Mouse (Mus musculus): Measurements from ENCODE around the gene Lim2. TPM values are rescaled to one million over a fixed set of nuclear protein-coding genes. Genes with fewer than 3 reads are reported as not detected.
A peak's percentile ranks its signal among the peaks of the same experiment; 100 is the strongest.

The Lim2 gene
- polyA plus RNA-seq, 1 experiment from 2014 or later, result 1.2 TPM

DNA sequence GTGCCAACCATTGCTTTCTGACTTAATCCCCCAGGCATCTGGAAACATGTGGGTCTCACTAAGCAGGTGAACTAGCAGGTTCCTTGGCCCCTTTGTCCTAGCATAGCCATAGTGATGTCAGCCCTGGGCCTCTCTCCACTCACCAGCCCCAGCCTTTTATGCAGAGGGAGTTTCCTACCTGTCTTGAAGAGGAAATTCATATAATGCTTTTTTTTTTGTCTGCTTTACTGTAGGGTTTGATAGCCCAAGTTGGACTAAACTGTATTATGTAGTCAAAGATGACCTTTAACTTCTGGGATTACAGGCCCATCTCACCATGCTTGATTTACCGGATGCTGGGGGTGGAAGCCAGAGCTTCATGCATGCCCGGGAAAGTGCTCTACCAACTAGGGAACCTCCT lies 22.3 kb downstream of the Lim2 start:
- 96% methylated on average over 2 of the region's 2 CpGs for WGBS
- no peaks in the 10 kb centered on the region for H3K27me3 ChIP-seq (replicated peaks)
- no peak overlapping the region for H3K9ac ChIP-seq
- ATAC-seq, result no peak
- no peak overlapping the region for H3K4me2 ChIP-seq (replicated peaks)
- H3K36me3 ChIP-seq, result peaks cover 16% of the 10 kb centered on the region
- no peaks in the 10 kb centered on the region for H3K4me1 ChIP-seq (replicated peaks)
- no peak overlapping the region for H3K27ac ChIP-seq
- no peaks in the 10 kb centered on the region for H3K9me3 ChIP-seq
- no peak overlapping the region for H3K4me3 ChIP-seq (replicated peaks)

DNA sequence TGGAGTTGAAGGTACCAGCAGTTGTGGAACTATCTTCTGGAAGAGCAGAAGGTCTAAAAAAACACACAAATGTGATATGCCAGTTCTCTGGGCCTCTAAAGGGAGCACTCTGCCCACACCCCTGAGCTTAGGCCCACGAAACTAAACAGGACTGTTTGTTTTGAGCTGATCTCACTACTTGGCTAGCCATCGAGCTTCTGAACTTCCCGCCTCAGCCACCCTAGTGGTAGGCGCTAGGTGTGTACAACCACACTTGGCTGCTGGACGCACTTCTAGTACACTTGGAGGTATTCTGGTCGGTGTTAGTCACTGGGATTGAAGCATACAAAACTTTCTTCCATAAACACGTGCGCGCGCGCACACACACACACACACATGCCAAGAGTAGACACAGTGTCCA lies 24.3 kb downstream of the Lim2 start:
- Histone ChIP-seq H3K27me3 (replicated peaks) (no peaks in the 10 kb centered on the region), H3K9me3 (no peaks in the 10 kb centered on the region), H3K4me3 (replicated peaks) (no peak overlapping the region), H3K4me2 (replicated peaks) (no peak overlapping the region), H3K4me1 (replicated peaks) (no peaks in the 10 kb centered on the region), H3K9ac (no peak overlapping the region), H3K27ac (no peak overlapping the region), H3K36me3 (peaks cover 21% of the 10 kb centered on the region)
- ATAC-seq, result no peak
- 92% methylated on average over 11 of the region's 11 CpGs for WGBS

DNA sequence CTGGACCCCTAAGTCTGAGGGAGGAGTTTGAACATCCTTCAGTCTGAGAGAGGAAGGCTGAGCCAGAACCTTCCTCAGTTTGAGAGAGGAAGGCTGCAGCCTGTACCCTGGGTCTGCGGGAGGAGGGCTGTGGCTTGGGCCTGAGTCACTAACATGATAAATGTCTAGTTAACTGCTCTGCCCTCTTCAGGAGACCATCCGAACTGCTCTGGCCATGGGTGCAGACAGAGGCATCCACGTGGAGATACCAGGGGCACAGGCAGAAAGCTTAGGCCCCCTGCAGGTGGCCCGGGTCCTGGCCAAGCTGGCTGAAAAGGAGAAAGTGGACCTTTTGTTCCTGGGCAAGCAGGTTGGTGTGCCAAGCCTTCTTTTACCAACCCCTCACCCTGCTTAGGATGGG lies 25.1 kb downstream of the Lim2 start:
- Histone ChIP-seq H3K4me1 (replicated peaks) (no peaks in the 10 kb centered on the region), H3K27me3 (replicated peaks) (no peaks in the 10 kb centered on the region), H3K9ac (no peak overlapping the region), H3K4me3 (replicated peaks) (no peak overlapping the region), H3K27ac (no peak overlapping the region), H3K9me3 (no peaks in the 10 kb centered on the region), H3K36me3 (peaks cover 27% of the 10 kb centered on the region), H3K4me2 (replicated peaks) (no peak overlapping the region)
- WGBS, result 45% methylated on average over 4 of the region's 4 CpGs
- no peak for ATAC-seq

DNA sequence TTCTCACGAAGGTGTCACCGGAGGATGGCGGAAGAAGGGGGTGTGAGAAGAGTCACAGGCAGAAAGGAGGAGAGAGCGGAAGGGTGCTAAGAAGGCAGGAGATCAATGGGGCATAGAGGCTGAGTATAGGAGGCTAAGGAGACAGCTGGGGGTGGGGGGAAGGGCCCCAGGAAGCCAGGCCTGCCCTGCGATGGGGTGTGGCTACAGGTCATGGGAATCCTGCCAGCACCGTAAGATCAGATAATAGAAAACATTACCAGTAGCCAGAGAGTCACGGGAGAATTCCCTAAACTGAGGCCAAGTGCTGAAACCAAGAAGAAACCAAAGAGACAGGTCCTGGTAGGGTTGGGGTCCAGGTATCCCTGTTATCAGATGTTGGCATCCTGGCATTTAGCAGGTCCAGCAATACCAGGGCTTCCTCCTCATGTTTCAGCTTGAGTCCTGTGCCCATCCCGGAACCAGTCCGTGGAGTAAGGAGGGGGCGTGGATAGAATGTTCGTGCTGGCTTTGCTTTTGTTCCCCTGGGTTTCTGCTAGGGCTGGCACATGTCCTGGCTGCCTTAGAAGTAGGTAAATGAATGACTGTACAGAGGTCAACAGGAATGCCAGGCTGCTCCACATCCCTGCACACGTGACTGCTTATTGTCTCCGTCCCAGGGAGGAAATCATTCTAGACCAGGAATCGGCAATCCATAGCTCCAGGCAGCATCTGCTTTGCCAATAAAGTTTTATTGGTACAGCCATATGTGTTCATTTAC lies 26.3 kb downstream of the Lim2 start:
- WGBS, result 84% methylated on average over 14 of the region's 14 CpGs
- H3K4me3 ChIP-seq (replicated peaks), result no peak overlapping the region
- H3K36me3 ChIP-seq, result peaks cover 27% of the 10 kb centered on the region
- H3K27ac ChIP-seq, result no peak overlapping the region
- H3K4me2 ChIP-seq (replicated peaks), result no peak overlapping the region
- ATAC-seq, result no peak; the same call in 1 of the 2 replicates
- H3K9me3 ChIP-seq, result no peaks in the 10 kb centered on the region
- no peaks in the 10 kb centered on the region for H3K27me3 ChIP-seq (replicated peaks)
- no peaks in the 10 kb centered on the region for H3K4me1 ChIP-seq (replicated peaks)
- no peak overlapping the region for H3K9ac ChIP-seq

DNA sequence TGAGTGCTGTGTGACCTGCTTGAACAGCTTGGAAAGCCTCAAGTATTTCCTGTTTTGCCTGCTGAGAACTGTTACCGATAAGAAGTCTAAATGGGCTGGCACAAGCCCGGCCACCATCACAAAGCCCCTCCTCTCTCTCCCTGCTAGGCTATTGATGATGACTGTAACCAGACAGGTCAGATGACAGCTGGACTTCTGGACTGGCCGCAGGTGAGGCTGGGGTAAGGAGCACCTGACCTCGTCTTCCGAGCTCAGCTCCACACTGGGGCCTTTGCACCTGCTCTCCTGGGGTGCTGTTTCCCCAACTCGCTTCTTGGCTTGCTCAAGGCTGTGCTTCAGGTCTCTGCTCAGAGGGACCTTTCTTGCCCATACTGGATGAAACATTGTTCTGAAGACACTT lies 26.9 kb downstream of the Lim2 start:
- WGBS, result 88% methylated on average over 6 of the region's 6 CpGs
- no peak overlapping the region for H3K27ac ChIP-seq
- no peak for ATAC-seq

DNA sequence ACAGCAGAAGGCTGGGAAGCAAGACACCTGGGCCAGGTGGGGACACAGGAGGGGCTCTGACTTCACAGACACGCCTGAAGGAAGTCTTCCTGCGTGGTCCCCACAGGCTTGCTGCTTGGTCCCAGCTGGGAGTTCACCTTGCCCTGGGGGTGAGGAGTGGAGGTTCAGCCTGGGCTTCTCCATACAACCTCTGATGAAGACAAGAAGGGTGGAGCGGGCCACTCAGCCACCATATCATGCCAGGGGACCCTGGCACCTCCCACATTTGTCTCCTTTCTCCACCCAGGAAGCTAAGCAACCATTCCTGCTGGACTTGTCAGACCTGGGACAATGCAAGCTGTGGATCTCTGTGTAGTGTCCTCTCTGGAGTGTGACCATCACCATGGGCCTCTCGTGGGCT lies 35.4 kb downstream of the Lim2 start, which contains the start of gene Vsig10l:
Gene Vsig10l, plus strand, starts transcription at position 301 of the 400 bp plus-strand sequence.
- Histone ChIP-seq H3K9ac (no peak within 1 kb of the TSS), H3K4me3 (replicated peaks) (no peak within 1 kb of the TSS), H3K4me2 (replicated peaks) (no peak within 1 kb of the TSS), H3K27me3 (replicated peaks) (no peaks in the 10 kb centered on the region), H3K36me3 (no peaks in the 10 kb centered on the region), H3K27ac (no peak within 1 kb of the TSS), H3K4me1 (replicated peaks) (peaks cover 10% of the 10 kb centered on the region; the same call in 1 of the 2 replicates), H3K9me3 (no peaks in the 10 kb centered on the region)
- no peak for ATAC-seq
- 73% methylated on average over 4 of the region's 4 CpGs for WGBS

More for the DNA sequence above, 26.9 kb downstream of the Lim2 start:
- H3K4me2 ChIP-seq (replicated peaks), result no peak overlapping the region
- no peak overlapping the region for H3K9ac ChIP-seq
- H3K4me1 ChIP-seq (replicated peaks), result no peaks in the 10 kb centered on the region
- H3K9me3 ChIP-seq, result no peaks in the 10 kb centered on the region
- peaks cover 27% of the 10 kb centered on the region for H3K36me3 ChIP-seq
- no peak overlapping the region for H3K4me3 ChIP-seq (replicated peaks)
- no peaks in the 10 kb centered on the region for H3K27me3 ChIP-seq (replicated peaks)

DNA sequence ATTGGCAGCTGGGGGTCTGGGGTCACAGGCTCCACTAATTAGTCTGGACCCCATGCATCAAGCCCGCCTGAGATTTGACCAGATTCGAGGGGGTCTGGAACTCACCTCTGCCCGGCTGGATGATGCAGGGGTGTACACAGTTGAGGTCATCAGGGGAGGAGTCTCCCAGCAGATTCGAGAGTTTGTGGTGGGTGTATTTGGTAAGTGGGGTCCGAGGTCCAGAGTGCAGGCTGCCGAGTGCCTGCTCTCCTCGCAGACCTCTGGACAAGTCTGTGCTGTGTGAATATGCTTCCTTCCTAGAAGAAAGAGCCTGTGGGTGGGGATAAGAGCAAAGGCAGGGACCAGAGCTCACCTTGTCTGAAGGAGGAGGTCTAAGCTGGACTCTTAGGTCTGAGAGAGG lies 36.5 kb downstream of the Lim2 start:
- Histone ChIP-seq H3K9me3 (no peaks in the 10 kb centered on the region), H3K4me2 (replicated peaks) (no peak overlapping the region), H3K27ac (no peak overlapping the region), H3K4me1 (replicated peaks) (peaks cover 10% of the 10 kb centered on the region; the same call in 1 of the 2 replicates), H3K36me3 (no peaks in the 10 kb centered on the region), H3K27me3 (replicated peaks) (no peaks in the 10 kb centered on the region), H3K9ac (no peak overlapping the region), H3K4me3 (replicated peaks) (no peak overlapping the region)
- ATAC-seq, result no peak
- 74% methylated on average over 7 of the region's 7 CpGs for WGBS

DNA sequence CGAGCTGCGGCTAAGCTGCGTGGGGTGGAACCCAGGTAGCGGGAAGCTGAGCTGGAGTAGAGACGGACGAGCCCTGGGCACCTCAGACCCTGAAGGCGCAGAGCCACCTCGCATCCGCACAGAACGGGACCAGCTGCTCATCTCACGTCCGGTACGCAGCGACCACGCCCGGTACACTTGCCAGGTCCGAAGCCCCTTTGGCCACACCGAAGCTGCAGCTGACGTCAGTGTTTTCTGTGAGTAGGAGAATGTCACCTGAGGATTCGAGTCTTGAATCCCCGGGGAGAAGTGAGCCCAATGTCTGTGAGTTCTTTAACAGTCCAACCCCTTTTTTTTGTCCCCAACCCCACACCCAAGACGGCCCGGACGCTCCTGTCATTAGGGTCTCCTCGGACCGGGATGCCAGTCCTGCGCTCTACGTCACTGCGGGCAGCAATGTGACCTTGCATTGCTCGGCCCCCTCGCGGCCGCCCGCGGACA lies 37.4 kb downstream of the Lim2 start:
- no peaks in the 10 kb centered on the region for H3K36me3 ChIP-seq
- peaks cover 10% of the 10 kb centered on the region; the same call in 1 of the 2 replicates for H3K4me1 ChIP-seq (replicated peaks)
- H3K9ac ChIP-seq, result peak overlapping the region; percentile 51
- 5% methylated on average over 35 of the region's 35 CpGs for WGBS
- no peak overlapping the region for H3K27ac ChIP-seq
- H3K4me2 ChIP-seq (replicated peaks), result peak overlapping the region; percentile 96
- peak overlapping the region; percentile 53 for H3K4me3 ChIP-seq (replicated peaks)
- no peaks in the 10 kb centered on the region for H3K9me3 ChIP-seq
- peak; percentile 15 for ATAC-seq
- no peaks in the 10 kb centered on the region for H3K27me3 ChIP-seq (replicated peaks)

DNA sequence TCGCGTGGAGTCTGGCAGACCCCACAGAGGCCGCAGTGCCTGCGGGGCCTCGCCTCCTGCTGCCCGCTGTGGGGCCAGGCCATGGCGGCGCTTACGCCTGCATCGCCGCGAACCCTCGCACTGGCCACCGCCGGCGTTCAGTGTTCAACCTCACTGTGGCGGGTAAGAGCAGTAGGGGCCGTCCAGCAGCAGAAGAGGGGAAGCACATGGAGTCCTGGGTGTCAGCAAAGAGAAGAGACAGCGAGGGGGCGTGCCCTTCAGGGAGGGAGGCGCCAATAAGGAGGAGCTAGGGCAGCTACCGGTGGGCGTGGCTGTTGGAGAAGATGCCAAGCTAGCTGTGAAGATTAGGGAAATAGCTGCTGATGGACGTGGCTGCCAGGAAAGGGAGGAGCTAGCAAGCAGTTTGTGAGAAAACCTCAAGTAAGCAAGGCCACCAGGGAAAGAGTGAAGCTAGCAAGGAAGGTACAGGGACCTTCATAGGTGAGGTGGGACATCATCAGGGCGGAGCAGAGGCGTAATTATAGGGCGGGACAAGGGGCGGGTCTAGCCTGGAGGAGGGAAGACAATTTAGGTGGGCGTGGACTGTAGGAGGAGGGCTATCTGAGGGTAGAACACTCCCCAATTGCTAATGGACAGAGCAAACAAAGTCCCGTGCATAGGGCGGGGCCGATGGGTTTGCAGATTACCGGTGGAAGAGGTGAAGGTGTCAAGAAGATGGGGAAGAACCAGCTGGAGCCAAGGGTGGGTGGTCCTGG lies 38.1 kb downstream of the Lim2 start:
- H3K9me3 ChIP-seq, result no peaks in the 10 kb centered on the region
- H3K4me2 ChIP-seq (replicated peaks), result peak overlapping the region; percentile 96
- under 1% methylated on average over 33 of the region's 33 CpGs for WGBS
- H3K4me1 ChIP-seq (replicated peaks), result peaks cover 10% of the 10 kb centered on the region; the same call in 1 of the 2 replicates
- H3K9ac ChIP-seq, result peak overlapping the region; percentile 51
- ATAC-seq, result peak; percentile 92
- H3K27ac ChIP-seq, result 0 out of 2 replicates have a peak overlapping the region, but pooled peaks have one; percentile 33
- H3K36me3 ChIP-seq, result no peaks in the 10 kb centered on the region
- peak overlapping the region; percentile 53 for H3K4me3 ChIP-seq (replicated peaks)
- no peaks in the 10 kb centered on the region for H3K27me3 ChIP-seq (replicated peaks)

DNA sequence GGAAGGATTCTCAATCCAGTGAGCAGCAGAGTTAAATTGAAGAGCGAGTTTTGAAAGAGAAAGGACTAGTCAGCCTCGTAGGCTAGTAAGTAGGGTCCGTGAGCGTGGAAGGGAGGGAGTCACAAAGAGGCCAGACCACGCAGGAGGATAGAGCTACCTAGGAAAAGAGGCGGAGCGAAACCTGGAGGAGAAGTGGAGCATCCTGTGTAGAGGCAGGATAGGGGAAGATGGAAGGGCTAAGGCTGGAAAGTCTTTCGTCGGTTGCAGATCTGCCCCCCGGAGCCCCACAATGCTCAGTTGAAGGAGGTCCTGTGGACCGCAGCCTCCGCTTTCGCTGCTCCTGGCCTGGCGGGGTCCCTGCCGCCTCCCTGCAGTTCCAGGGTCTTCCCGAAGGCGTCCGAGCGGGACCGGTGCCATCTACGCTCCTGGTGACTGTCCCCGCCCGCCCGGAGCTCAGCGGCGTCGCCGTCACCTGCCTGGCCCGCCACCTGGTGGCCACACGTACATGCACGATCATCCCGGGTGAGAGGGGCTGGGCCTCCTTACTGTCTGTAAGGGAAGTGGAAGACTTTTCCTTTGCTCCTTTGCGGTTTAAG lies 38.7 kb downstream of the Lim2 start:
- H3K27me3 ChIP-seq (replicated peaks), result no peaks in the 10 kb centered on the region
- H3K9me3 ChIP-seq, result no peaks in the 10 kb centered on the region
- H3K9ac ChIP-seq, result peak overlapping the region; percentile 44
- peaks cover 10% of the 10 kb centered on the region; the same call in 1 of the 2 replicates for H3K4me1 ChIP-seq (replicated peaks)
- H3K27ac ChIP-seq, result peak overlapping the region; percentile 33; the same call in 1 of the 2 replicates
- under 1% methylated on average over 33 of the region's 33 CpGs for WGBS
- H3K36me3 ChIP-seq, result no peaks in the 10 kb centered on the region
- peak overlapping the region; percentile 53 for H3K4me3 ChIP-seq (replicated peaks)
- peak; percentile 77 for ATAC-seq
- peak overlapping the region; percentile 96 for H3K4me2 ChIP-seq (replicated peaks)

DNA sequence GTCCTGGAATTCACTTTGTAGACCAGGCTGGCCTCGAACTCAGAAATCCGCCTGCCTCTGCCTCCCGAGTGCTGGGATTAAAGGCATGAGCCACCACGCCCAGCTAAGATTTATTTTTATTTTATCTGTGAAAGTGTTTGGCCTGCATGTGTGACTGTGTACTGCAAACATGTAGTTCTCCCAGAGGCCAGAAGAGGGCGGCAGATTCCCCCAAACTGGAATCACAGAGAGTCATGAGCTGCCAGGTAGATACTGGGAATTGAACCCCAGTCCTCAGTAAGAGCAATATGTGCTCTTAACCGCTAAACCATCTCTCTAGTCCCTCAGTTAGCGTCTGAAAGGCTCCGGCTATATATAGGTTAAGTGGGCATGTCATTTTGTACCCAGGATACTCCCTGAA lies 42.9 kb downstream of the Lim2 start:
- Histone ChIP-seq H3K27ac (no peak overlapping the region), H3K4me3 (replicated peaks) (no peak overlapping the region), H3K9ac (no peak overlapping the region), H3K4me2 (replicated peaks) (no peak overlapping the region), H3K36me3 (no peaks in the 10 kb centered on the region), H3K9me3 (no peaks in the 10 kb centered on the region), H3K4me1 (replicated peaks) (0 out of 2 replicates have a peak, but pooled peaks cover 4% of the 10 kb centered on the region), H3K27me3 (replicated peaks) (peaks cover 7% of the 10 kb centered on the region)
- no peak for ATAC-seq
- WGBS, result 46% methylated on average over 8 of the region's 8 CpGs

DNA sequence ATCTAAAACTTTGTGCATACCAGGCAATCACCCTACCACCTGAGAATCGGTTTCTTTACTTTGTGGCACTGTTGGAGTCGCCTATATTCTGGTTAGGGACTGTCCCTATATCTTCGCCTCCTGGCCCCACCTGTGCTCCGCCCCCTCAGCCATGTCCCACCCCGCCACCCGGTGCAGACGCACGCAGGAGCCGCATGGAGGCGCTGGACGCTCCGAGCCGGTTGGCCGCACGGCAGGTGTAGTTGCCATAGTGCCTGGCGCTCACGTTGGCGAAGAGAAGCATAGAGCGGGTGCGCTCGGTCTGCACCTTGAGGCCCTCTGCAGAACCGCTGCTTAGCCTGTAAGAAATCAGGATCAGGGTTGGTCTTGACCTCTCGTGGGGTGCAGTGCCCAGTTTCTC lies 48.2 kb downstream of the Lim2 start:
- H3K27ac ChIP-seq, result no peak overlapping the region
- H3K4me1 ChIP-seq (replicated peaks), result no peaks in the 10 kb centered on the region
- peaks cover 36% of the 10 kb centered on the region for H3K27me3 ChIP-seq (replicated peaks)
- 16% methylated on average over 23 of the region's 23 CpGs for WGBS
- H3K9me3 ChIP-seq, result no peaks in the 10 kb centered on the region
- H3K4me3 ChIP-seq (replicated peaks), result no peak overlapping the region
- H3K36me3 ChIP-seq, result no peaks in the 10 kb centered on the region
- H3K9ac ChIP-seq, result no peak overlapping the region
- ATAC-seq, result peak; percentile 29
- H3K4me2 ChIP-seq (replicated peaks), result 0 out of 2 replicates have a peak overlapping the region, but pooled peaks have one; percentile 11
